Mouse (Mus musculus) fibroblast of lung, adult 2 months (primary cell): ENCODE results near the gene Pck1.
"Not testable (repeated sequence)": the region's sequence is repeated elsewhere in the genome, so short reads cannot be mapped to it uniquely, and the experiment has no call there.

ENCODE experiments used
- DNase-seq: peaks from one replicate; pipeline ENCODE4 v3.0.0-alpha.2; 2011; ENCODE audit warnings: low read depth

The Pck1 gene

DNA sequence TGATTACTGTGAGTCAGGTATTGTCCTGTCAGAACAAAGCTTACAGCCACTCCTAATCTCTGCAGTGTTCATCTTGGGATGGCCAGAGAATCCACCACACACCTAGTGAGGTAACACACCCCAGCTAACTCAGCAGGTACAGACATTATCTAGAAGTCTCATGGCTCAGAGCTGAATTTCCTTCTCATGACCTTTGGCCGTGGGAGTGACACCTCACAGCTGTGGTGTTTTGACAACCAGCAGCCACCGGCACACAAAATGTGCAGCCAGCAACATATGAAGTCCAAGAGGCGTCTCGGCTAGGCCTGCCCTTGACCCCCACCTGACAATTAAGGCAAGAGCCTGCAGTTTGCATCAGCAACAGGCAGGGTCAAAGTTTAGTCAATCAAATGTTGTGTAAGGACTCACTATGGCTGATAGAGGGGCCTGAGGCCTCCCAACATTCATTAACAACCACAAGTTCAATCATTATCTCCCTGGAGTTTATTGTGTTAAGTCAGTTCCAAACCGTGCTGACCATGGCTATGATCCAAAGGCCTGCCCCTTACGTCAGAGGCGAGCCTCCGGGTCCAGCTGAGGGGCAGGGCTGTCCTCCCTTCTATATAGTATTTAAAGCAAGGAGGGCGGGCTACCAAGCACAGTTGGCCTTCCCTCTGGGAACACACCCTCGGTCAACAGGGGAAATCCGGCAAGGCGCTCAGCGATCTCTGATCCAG lies at the start of gene Pck1:
Gene Pck1, plus strand, starts transcription at position 613 of the 716 bp plus-strand sequence.
- DNase-seq, result no peak

DNA sequence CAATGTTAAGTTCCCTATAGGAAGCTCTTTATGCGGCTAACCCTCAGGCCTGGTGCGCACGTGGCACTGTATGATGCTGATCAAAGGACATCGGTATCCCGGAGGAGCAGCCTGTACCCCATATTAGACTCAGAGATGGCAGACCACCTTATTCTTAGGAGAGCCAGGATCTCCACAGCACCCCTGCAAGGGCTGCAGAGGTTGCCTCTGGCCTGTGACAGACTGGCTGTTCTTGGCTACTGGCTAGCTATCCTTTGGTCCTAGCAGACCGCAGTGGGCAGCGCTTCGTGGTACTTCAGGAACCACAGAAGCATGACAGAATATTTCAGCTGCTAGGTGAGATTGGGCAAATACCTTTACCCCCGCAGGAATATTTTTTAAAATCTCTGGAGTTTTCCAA lies 46.4 kb upstream of the Pck1 start:
- no peak for DNase-seq

DNA sequence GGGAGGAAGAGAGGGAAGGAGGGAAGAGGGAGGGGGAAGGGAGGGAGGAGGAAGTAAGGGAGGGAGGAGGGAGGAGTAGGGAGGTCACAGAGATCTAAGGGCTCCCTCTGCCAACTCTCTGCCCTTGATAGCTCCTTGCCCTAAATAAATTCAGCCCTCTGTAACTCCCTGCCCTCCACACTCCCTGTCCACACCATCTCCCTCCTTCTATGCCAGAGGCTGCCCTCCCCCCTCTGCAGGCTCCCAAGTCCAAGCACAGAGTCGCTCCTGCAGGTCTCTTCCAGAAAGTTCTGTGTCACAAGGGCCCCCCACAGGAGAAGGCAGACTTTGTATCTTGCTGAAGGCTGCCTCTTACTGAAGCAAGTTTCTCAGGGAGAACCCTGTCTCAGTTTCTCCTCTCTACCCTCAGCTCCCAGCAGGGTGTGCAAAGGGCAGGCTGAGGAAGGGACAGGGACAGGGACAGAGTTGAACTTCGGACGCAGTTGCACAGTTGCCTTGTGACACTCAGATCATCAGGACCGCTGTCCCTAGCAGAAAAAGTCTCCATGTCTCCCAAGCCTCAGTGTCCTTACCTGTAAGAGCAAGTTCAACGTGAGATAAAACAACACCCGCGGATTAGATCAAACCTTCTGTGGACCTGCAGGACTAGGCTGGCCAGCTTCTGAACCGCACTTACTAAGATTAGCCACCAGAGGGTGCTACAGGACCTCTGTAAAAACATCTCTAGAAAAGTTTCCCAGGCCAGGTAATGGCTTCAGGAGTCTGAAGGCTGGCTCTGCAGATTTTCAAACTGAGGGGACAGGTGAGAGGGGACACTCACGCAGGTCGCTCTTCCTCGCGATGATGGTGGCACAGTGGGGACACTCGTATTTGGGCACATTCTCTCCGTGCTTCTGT lies 45.7 kb upstream of the Pck1 start:
- no peak for DNase-seq

DNA sequence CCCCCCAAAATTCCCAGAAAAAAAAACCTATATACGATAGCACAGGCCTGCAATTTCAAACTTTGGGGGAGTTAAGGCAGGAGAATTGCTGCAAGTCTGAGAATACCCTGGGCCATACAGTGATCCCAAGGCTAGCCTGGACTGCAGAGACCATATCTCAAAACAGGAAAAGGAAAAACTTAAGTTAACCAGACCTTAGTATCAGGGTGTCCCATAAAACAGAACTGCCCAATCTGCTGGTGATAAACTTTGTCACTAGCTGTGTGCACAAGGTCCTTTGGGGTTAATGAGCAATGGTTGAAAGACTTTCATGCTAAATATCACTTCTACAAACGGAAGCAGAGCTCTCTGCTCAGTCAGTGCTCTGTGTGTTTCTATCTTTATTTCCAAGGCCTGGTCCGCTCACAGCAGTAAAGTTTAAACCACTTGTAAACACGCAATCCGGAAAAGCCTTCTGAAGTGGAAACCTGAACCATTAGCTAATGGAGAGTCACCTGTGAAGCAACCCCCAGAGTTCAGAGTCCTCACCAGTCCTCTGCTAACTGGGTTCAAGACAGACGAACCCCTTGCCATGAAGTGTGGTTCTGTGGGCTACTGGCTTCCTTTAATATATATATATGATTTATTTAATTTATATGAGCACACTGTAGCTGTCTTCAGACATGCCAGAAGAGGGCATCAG lies 44.2 kb upstream of the Pck1 start:
- no peak for DNase-seq

DNA sequence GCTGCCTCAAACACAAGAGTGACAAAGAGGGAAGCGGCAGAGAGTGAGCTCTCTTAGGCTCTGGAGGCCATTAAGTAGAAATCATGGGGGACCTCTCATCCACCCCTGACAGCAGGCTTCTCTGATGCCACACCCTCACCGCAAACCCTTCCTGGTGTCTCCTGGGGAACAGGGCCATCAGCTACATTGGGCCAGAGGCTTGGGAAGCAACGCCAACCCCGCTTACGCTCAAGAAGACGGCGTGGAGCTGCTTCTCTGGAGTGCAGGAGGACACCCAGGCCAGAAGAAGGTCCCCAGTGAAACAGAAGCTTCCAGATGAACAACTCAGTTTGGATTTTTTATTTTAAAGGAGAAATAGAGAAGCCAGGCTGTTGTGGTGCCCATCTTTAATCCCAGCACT lies 43.3 kb upstream of the Pck1 start:
- DNase-seq, result no peak

DNA sequence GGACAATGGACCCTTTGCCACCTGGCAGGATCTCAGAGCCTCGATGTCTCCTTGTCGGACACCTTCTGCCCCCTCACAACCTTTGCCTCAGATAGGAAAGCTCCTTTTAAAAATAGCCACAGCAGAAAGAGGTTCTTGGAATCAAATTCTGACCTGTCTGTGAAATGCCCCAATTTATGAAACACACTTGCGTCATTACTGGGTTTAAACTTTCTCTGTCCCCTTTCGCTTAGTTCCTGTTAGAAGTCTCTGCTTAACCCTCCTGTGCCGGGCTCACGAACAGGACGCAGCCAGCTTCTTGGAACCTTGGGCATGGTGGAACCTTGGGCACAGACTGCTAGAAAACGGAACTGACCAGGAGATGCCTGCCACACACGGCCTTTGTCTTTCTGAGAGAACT lies 42.3 kb upstream of the Pck1 start:
- DNase-seq, result no peak

DNA sequence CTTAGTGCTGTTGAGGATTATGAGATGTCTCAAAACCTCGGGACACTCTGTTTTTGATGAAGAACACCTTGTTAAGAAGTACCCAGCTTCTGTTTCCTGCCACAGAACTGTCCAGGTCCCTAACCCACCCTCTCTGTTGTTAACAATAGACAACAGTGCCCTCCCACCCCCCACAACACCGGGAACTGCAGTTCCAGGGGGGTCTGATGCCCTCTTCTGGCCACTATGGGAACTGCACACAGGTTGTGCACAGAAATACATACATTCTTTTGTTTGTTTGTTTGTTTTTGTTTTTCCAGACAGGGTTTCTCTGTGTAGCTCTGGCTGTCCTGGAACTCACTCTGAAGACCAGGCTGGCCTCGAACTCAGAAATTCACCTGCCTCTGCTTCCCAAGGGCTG lies 39.1 kb upstream of the Pck1 start:
- not testable (repeated sequence) for DNase-seq

DNA sequence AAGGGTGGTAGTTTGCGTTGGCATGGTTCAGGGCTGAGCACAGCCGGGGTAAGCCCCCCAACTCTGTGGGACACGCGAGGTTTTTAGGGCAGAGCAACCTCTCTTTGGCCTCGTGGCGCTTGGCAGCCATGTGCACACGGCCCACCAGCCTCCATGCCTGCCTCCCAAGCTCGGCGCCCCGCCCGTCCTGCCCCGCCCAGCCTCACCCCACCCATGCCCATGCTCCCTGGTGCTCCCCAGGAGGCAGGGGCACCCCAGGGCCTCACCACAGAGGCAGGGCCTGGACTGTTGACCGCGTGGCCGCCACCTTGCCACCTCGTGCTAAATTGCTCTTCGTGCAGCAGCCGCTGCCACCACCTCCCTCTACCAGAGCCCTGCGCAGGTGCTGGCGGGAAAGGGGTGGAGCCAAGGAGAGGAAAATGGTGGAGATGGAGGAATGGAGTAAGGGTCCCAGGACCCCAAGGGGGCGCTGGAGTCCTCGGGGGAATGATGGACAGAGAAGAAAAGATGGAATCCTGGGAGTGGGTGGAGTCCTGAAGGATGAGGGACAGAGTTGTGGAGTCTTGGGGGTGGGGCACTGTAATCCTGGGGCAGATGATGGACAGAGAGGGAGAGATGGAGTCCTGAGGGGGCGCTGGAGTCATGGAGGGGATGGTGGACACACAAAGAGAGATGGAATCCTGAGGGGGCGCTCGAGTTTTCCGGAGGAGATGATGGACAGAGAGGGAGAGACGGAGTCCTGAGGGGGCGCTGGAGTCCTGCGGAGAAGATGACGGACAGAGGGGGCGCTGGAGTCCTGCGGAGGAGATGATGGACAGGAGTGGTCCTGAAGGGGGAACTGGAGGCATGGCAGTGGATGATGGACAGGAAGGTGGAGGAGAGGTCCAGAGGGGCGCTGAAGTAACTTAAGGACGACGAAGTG lies 33.6 kb upstream of the Pck1 start, which contains the start of gene Ctcfl:
Gene Ctcfl, minus strand, starts transcription at position 503 of the 922 bp plus-strand sequence.
- DNase-seq, result no peak

DNA sequence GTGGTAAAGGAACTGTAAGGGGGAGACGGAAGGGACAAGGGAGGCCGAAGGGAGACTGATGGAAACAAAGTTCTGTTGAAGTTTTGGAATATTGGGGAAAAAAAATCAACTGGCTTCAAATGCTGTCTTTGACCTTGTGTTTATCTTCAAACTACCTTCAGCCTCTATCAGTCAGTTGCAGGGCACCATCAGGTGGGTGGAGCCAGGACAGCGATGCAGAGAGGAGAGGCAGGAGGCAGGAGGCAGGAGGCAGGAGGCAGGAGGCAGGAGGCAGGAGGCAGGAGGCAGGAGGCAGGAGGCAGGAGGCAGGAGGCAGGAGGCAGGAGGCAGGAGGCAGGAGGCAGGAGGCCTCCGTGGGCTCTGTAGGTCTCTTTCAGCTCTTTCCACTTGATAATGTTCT lies 32.7 kb upstream of the Pck1 start:
- DNase-seq, result not testable (repeated sequence)

DNA sequence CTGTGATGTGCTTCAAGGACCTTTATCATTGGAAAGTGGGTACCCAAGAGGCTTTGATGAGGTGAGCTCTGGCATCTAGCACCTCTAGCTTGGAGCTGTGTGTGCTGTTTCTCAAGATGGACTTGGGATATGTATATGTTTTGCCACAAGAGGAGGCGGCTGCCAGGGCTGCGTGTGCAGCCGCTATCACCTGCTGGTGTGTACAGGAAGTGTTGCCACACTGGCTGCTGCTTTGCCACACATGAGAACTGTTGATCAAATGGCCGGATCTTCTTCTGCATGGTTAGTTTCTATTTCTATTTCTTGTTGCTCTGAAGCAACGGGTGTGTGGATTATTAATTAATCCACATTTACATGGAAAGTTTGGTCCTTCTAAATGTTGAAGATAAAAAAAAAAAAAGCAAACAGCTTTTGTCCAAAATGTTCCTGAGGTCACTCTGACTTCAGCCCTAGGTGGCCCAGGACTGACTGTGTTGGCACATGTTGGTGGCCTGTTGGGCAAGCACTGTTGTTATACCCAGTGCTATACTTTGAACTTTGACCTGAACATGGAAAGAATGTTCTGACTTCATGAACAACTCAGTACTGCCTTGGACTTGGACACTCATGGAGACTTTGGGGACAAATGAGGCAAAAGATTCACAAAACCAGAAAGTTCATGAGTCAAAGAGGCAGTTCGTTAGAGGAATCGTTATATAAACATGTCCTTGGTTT lies 28.7 kb upstream of the Pck1 start:
- no peak for DNase-seq

DNA sequence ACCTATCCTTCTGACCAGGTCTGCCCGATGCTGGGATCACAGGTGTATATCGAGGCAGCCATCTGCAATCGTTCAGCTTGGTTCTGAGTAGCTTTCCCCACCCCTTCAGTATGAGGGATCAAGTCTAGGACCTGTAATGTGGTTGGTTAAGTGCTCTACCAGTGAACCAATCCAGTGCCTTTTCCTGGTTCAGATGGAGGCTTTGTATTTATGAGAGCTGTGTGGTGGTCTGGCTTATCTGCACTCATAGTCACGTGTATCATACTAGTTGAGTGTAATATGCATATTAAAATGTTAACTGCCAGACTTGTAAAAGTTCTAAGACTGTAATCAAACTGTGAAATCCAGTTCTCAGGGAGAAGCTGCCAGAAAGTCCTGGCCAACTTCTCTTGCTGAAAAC lies 26.5 kb upstream of the Pck1 start:
- no peak for DNase-seq

DNA sequence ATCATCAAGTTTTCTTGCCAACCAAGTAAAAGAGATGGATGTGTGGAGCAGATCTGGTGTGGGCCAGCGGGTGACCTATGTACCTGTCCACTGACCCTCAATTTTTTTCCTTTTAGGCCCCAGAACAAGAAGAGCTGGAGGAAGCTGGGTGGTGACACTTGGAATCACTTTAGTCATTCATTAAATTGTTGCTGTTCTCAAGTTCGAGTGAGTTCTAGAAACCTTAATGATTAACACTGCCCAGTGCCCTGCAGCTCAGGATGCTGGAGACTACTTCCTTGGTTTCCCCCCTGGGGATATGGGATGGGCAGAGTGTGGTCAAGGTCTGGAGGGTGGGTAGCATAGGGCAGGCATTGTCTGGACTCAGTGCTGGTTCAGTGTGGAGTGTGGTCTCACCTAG lies 23.7 kb upstream of the Pck1 start:
- DNase-seq, result no peak

DNA sequence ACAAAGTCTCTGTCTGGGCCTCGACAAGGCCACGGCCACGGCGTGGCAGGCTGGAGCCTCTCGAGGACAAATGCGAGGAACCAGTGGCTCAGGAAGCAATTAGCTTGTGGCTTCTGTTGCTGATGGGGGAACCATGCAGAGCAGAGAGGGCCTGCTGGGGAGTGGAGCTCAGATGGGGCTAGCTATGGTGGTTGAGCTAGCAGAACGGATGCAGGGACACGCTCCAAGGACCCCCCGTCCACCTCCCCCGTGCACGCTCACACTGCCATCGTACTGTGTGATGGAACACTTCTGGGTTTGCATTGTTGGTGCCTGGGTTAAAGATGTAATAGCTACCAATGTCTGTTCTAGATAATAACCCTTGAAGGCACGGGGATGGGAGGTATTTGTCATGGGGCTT lies 20.6 kb upstream of the Pck1 start:
- no peak for DNase-seq

DNA sequence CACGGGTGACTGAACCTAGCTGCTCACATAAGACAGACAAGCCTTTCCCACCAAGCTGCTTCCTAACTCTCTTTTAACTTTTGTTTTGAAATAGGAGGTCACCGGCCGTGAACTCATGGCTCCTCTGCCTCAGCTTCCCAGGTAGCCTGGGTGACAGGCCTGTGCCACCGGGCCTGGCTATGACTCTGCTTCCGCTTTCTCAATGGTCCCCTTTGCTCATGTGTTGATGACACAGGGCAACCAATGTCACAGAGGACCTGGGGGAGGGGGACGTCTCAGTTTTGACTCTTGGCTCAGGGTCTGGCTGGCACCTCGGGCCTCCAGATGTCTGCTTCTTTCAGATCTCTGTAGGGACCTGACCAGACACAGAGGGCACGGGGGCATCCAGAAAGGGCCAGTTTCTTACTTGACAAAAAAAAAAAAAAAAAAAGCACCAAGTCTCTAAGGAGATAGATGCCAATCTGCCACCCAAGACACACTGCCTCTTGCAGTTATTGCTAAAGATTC lies 20.0 kb upstream of the Pck1 start:
- DNase-seq, result no peak

DNA sequence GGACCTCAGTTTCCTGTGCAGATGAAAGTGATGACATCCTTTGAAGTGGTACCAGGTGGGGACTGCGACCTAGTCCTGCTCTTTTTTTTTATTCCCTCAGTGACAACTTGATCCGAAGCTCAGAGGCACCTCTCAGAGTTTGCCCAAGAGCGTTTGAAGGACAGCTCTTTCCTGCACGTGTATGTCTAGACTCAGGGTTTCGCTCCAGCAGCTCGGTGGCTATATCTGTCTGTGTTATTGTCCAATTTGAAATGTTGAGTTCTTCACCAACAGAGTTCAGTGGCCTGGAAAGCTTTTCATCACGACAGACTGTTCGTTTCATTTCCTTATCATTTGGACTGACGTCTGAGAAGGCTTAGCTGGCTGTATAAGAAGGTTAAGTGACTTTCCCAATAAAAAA lies 18.2 kb upstream of the Pck1 start:
- DNase-seq, result no peak

DNA sequence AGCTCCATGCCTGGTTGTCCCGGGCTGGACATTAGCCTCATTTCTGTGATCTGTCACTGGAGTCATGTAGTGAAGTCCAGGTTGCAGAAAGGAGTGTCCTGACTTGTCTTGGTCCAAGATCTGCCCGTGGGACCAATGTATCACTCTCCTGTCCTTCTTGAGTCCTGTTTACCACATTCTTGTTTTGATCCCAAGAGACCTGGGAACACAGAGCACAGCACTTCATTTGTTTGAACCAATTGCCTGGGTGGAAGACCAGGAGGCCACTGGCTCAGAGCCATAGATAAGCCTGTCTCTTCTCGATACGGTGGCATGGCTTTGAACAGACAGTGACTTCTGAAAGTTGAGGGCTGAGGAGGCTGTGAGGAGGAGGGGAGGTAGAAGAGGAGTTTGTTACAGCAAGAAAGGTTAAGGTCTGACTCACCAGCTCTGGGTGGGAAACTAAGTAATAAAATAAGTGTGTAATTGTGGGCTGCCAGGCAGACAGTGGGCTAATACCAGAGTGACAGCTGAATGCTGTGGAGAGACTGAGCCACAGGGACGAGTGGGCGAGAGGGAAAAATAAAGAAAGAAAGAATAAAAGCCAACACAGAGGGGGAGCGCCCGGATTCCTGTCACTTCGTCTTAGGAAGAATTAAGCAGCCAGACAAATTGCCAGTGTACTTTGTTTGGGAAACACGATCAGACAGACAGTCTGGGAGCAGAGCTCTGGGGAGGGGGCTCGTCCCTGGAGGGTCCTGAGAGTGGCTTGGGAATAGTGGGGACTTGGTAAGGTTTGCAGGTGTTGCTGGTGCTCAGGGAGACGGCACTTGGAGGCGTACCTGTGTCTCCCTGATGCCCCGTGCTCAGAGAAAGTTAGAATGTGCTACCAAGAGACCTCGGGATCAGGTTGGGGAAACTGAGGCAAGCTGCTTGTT lies 14.3 kb upstream of the Pck1 start:
- DNase-seq, result no peak

DNA sequence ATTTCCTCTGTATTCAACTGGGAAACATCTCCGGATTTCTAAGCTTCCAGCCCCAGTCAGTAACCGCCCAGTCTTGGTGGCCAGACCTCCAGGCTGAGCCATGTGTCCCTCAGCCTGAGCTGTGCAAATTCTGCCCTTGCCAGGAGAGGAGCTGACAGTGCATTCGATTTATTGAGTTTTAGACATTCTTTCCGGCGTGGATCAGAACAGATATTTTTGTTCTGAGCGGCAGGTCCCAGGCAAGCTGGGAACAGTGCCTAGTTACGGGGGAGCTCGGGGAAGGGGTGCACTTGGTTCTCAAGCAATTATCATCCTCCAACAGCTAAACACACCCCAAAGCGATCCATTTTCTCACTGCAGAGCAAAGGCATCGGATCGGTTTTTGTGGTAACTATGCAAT lies 9.2 kb upstream of the Pck1 start:
- DNase-seq, result no peak

DNA sequence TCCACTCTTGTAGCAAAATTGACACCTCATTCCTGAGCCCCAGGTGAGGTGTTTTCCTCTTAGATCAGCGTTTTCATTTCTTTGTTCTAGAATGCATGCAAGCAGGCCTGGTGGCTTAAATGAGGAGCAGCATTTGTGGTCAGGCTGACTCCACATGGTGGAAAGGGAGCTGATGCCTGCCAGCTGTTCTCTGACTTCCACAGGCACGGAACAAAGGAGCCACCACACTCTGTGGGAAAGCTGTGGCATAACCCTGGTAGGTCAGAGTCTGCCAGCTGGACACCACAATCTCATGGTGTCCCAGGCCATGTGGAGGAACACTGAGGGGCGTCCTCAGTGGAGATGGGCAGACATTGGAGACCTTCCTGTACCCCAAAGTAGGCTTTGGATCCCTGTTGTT lies 7.0 kb upstream of the Pck1 start:
- DNase-seq, result no peak

DNA sequence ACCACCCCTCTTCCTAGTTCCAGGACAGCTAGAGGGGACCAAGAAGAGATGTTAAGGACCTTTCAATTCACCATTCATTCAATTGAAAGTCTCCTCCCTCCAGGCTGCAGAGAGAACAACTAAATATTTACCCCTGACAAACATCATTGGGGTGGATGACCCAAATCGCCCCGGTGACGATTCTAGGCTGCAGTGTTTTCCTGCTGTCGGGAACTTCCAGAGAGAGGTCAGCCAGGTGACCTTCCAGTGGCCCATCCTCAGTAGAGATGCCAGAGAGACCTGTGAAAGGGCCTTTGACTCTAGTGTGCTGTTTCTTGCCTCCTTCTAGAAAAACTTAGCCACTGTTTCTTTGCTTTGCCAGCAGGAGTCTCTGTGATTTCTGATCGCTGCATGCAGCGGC lies 6.1 kb upstream of the Pck1 start:
- DNase-seq, result no peak

DNA sequence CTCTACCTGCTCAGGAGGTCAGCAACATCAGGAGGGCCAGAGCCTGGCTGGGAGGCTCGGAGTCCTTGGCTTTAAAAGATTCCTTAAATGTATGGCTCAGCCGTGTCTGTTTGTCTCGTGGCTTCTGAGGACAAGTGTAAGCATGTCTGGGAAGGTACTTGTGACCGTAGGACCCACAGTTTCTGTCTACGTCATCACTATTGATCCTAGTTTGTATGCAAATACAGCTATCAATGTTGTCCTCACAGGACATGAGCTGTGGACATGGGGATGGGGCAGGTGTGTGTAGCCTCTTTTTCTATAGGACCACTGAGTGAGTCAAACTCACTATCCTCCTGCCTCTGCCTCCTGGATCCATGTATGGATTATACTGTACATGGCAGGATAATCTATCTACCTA lies 4.8 kb upstream of the Pck1 start:
- DNase-seq, result no peak
